Mouse (Mus musculus): ENCODE data around the gene Brat1.

DNA sequence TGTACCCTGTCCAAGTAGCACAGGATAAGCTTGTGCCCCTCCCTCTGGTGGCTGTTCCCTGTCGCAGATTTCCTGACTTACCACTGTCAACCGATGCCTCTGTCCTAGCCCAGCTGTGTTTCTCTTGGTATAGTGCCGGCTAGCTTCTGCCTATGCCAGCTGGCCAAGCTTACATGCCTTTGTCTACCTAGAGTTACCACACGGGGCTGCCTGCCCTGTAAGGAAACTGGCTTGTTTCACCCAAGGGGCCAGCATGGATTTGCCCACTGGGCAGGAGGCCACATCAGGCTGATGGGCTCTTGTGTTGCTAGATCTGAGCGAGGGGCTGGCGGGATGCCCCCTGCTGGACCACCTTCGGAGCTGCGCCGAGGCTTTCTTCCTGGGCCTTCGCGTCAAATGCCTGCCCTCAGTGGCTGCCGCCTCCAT, 38.9 kb downstream of the Brat1 start:
- TF ChIP-seq POLR2A (IDR thresholded peaks at IDR 0.05; ENCODE audit: control insufficient read depth, low read depth, low read length) = no peak
- TF ChIP-seq CTCF (IDR thresholded peaks at IDR 0.05; ENCODE audit: control insufficient read depth, insufficient read depth, insufficient replicate concordance, low read depth, low read length) = no peak
